Mouse (Mus musculus): ENCODE measurements around the gene Vps51. TPM values are rescaled to one million over a fixed set of nuclear protein-coding genes. Genes with fewer than 3 reads are reported as not detected.

The Vps51 gene
- total and polyA plus RNA-seq, 3 experiments = 29.3 to 39.8 (median 32.4) TPM

GRCm38 (mm10) chr19:6070571-6071250, 6.3 kb downstream of the Vps51 start:
- Histone ChIP-seq H3K27me3 (ENCODE audit: insufficient read depth, low read length) (no peaks in the 10 kb centered on the region), H3K36me3 (replicated peaks) (peaks cover 82% of the 10 kb centered on the region), H3K9me3 (replicated peaks) (no peaks in the 10 kb centered on the region), H3K4me3 (ENCODE audit: low read depth, low read length) (peak overlapping the region; percentile 3; the same call in 1 of the 2 replicates), H3K4me1 (ENCODE audit: insufficient read depth, low read depth, low read length) (peaks cover 46% of the 10 kb centered on the region)
- TF ChIP-seq GATA1 (IDR thresholded peaks at IDR 0.05; ENCODE audit: borderline replicate concordance, low read length) (no peak), GATA2 (IDR thresholded peaks at IDR 0.05; ENCODE audit: borderline replicate concordance, low read depth, low read length) (no peak), CTCF (IDR thresholded peaks at IDR 0.05; ENCODE audit: low read depth, low read length) (no peak), TAL1 (conservative IDR thresholded peaks at IDR 0.05; ENCODE audit: low read depth, low read length) (no peak), POLR2AphosphoS5 (IDR thresholded peaks at IDR 0.05; ENCODE audit: insufficient replicate concordance, low read depth, low read length) (no peak)
- DNase-seq (ENCODE audit: low spot score) (no peak), ATAC-seq (ENCODE audit: extremely low read depth, insufficient number of reproducible peaks, low FRiP score, poor library complexity, severe bottlenecking) (no peak)

- Histone ChIP-seq H3K4me3 (ENCODE audit: low read depth, low read length) (no peak overlapping the region), H3K36me3 (replicated peaks) (peaks cover 80% of the 10 kb centered on the region), H3K4me1 (ENCODE audit: insufficient read depth, low read depth, low read length) (peaks cover 43% of the 10 kb centered on the region), H3K9me3 (replicated peaks) (no peaks in the 10 kb centered on the region), H3K27me3 (ENCODE audit: insufficient read depth, low read length) (no peaks in the 10 kb centered on the region)
- TF ChIP-seq POLR2AphosphoS5 (IDR thresholded peaks at IDR 0.05; ENCODE audit: insufficient replicate concordance, low read depth, low read length) = no peak
- TF ChIP-seq GATA1 (IDR thresholded peaks at IDR 0.05; ENCODE audit: borderline replicate concordance, low read length) = no peak
- no peak for TF ChIP-seq CTCF (IDR thresholded peaks at IDR 0.05; ENCODE audit: low read depth, low read length)
- no peak for TF ChIP-seq GATA2 (IDR thresholded peaks at IDR 0.05; ENCODE audit: borderline replicate concordance, low read depth, low read length)
- TF ChIP-seq TAL1 (conservative IDR thresholded peaks at IDR 0.05; ENCODE audit: low read depth, low read length) = no peak
- DNase-seq (ENCODE audit: low spot score) (no peak), ATAC-seq (ENCODE audit: extremely low read depth, insufficient number of reproducible peaks, low FRiP score, poor library complexity, severe bottlenecking) (no peak)
These were observed 7.2 kb downstream of the Vps51 start for GRCm38 (mm10) chr19:6069851-6070250.

GRCm38 (mm10) chr19:6068951-6069350, 8.1 kb downstream of the Vps51 start:
- Histone ChIP-seq H3K4me3 (ENCODE audit: low read depth, low read length) (no peak overlapping the region), H3K4me1 (ENCODE audit: insufficient read depth, low read depth, low read length) (peaks cover 43% of the 10 kb centered on the region), H3K9me3 (replicated peaks) (no peaks in the 10 kb centered on the region), H3K27me3 (ENCODE audit: insufficient read depth, low read length) (no peaks in the 10 kb centered on the region), H3K36me3 (replicated peaks) (peaks cover 75% of the 10 kb centered on the region)
- ATAC-seq (ENCODE audit: extremely low read depth, insufficient number of reproducible peaks, low FRiP score, poor library complexity, severe bottlenecking) (no peak), DNase-seq (ENCODE audit: low spot score) (no peak)
- TF ChIP-seq GATA2 (IDR thresholded peaks at IDR 0.05; ENCODE audit: borderline replicate concordance, low read depth, low read length) (no peak), CTCF (IDR thresholded peaks at IDR 0.05; ENCODE audit: low read depth, low read length) (no peak), POLR2AphosphoS5 (IDR thresholded peaks at IDR 0.05; ENCODE audit: insufficient replicate concordance, low read depth, low read length) (no peak)

DNA sequence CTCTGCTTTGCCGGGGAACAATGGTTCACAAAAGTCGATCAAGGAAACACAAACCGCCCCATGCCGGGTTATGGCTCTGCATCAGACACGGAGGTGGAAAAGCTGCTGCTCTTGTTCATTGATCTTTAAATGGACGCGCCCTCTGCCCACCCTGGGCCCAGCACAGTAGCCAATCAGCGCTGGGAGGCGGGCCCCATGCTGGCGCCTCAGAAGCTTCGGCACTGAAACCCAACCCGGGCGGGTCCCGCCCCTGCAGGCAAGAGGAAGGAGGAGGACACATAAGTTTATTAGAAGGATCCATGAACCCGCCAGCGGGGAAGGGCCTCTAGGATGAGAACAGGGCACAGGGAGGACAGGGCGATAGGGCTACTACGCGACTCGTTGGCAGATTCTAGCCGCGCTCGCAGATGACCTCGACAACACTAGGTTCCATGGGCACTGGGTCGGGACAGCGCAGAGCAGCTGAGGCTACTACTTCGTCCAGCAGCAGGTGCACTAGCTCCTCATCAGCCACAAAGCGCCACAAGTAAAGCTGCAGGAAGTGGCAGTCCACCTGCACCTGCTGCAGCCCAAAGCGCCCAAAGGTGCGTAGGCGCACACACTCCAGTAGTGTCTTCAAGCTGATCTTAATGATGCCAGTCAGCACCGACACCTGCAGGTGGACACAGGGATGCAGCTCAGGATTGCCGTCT, 9.2 kb downstream of the Vps51 start, which contains the start of gene Tm7sf2:
Gene Tm7sf2 (minus strand): TSS at position 650 of the 692 bp plus-strand sequence.
- peak; percentile 98 for DNase-seq (ENCODE audit: low spot score)
- Histone ChIP-seq H3K4me3 (ENCODE audit: low read depth, low read length) (peak within 1 kb of the TSS; percentile 76), H3K9me3 (replicated peaks) (no peaks in the 10 kb centered on the region), H3K27me3 (ENCODE audit: insufficient read depth, low read length) (no peaks in the 10 kb centered on the region), H3K36me3 (replicated peaks) (peaks cover 75% of the 10 kb centered on the region), H3K4me1 (ENCODE audit: insufficient read depth, low read depth, low read length) (peaks cover 54% of the 10 kb centered on the region)
- TF ChIP-seq GATA2 (IDR thresholded peaks at IDR 0.05; ENCODE audit: borderline replicate concordance, low read depth, low read length) (no peak), GATA1 (IDR thresholded peaks at IDR 0.05; ENCODE audit: borderline replicate concordance, low read length) (no peak), POLR2AphosphoS5 (IDR thresholded peaks at IDR 0.05; ENCODE audit: insufficient replicate concordance, low read depth, low read length) (no peak), CTCF (IDR thresholded peaks at IDR 0.05; ENCODE audit: low read depth, low read length) (no peak), TAL1 (conservative IDR thresholded peaks at IDR 0.05; ENCODE audit: low read depth, low read length) (no peak)
- ATAC-seq (ENCODE audit: extremely low read depth, insufficient number of reproducible peaks, low FRiP score, poor library complexity, severe bottlenecking) = peak; percentile 92

DNA sequence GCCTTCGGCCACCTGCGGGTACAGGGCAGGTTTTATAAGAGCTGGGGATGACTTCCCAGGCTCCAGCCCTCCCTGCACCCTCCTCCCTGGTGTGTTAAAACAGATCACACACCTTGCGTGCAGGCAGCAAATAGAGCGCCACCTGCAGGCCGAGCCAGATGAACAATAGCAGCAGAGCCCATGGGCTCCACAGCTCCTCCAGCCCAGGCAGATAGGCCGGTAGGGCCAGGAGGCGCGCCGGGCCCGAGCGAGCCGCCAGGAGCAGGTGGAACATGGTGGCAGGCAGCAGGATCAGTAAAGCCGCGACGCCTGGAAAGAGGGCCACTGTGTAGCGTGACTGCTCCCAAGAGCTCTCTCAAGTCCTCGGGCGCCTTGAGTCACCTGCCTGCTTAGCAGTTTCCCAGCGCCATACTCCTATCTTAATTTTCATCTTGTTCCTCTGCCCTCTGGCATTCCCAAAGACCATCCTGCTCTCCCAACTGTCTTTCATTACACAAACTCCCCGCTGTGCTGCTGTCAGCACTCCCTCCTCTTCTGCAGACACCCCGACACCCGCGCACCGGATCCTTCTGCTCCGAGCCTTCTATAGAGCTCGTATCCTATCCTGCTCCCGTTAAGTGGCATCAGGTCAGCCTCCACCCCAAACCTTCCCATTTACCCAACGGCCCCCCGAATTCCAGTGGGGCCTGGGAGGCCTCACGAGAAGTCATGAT, 9.9 kb downstream of the Vps51 start:
- peak overlapping the region; percentile 76 for H3K4me3 ChIP-seq (ENCODE audit: low read depth, low read length)
- H3K27me3 ChIP-seq (ENCODE audit: insufficient read depth, low read length) = no peaks in the 10 kb centered on the region
- ATAC-seq (ENCODE audit: extremely low read depth, insufficient number of reproducible peaks, low FRiP score, poor library complexity, severe bottlenecking) (peak; percentile 30; the same call in 1 of the 2 replicates), DNase-seq (ENCODE audit: low spot score) (peak; percentile 88)
- H3K36me3 ChIP-seq (replicated peaks) = peaks cover 77% of the 10 kb centered on the region
- TF ChIP-seq GATA1 (IDR thresholded peaks at IDR 0.05; ENCODE audit: borderline replicate concordance, low read length) (no peak), CTCF (IDR thresholded peaks at IDR 0.05; ENCODE audit: low read depth, low read length) (peak; percentile 56), POLR2AphosphoS5 (IDR thresholded peaks at IDR 0.05; ENCODE audit: insufficient replicate concordance, low read depth, low read length) (peak; percentile 6; the same call in 1 of the 2 replicates)
- no peaks in the 10 kb centered on the region for H3K9me3 ChIP-seq (replicated peaks)
- H3K4me1 ChIP-seq (ENCODE audit: insufficient read depth, low read depth, low read length) = peaks cover 61% of the 10 kb centered on the region

- peaks cover 67% of the 10 kb centered on the region for H3K4me1 ChIP-seq (ENCODE audit: insufficient read depth, low read depth, low read length)
- DNase-seq (ENCODE audit: low spot score) = no peak
- TF ChIP-seq GATA1 (IDR thresholded peaks at IDR 0.05; ENCODE audit: borderline replicate concordance, low read length) (no peak), CTCF (IDR thresholded peaks at IDR 0.05; ENCODE audit: low read depth, low read length) (no peak), TAL1 (conservative IDR thresholded peaks at IDR 0.05; ENCODE audit: low read depth, low read length) (no peak), GATA2 (IDR thresholded peaks at IDR 0.05; ENCODE audit: borderline replicate concordance, low read depth, low read length) (no peak), POLR2AphosphoS5 (IDR thresholded peaks at IDR 0.05; ENCODE audit: insufficient replicate concordance, low read depth, low read length) (no peak)
- no peak for ATAC-seq (ENCODE audit: extremely low read depth, insufficient number of reproducible peaks, low FRiP score, poor library complexity, severe bottlenecking)
- H3K36me3 ChIP-seq (replicated peaks) = peaks cover 77% of the 10 kb centered on the region
- H3K9me3 ChIP-seq (replicated peaks) = no peaks in the 10 kb centered on the region
- peak overlapping the region; percentile 76 for H3K4me3 ChIP-seq (ENCODE audit: low read depth, low read length)
- H3K27me3 ChIP-seq (ENCODE audit: insufficient read depth, low read length) = no peaks in the 10 kb centered on the region
These were observed 10.5 kb downstream of the Vps51 start for GRCm38 (mm10) chr19:6066571-6066970.

All from G1E (cell line).